Mouse (Mus musculus) liver, adult 2 months (tissue): ENCODE measurements around the gene Gm8127.
"Not testable (repeated sequence)": the region's sequence is repeated elsewhere in the genome, so short reads cannot be mapped to it uniquely, and the experiment has no call there.

Source experiments
- CTCF ChIP-seq: fragments of 200-500 bp; IDR thresholded peaks from 2 replicates; pipeline ENCODE4 v1.5.1; 2011; ENCODE audit warnings: low read depth, low read length, control low read depth
- POLR2A ChIP-seq: fragments of 200-500 bp; IDR thresholded peaks from 2 replicates; pipeline ENCODE4 v1.6.1; 2011; ENCODE audit warnings: low read length, control low read depth; ENCODE audit not compliant: insufficient read depth; ENCODE audit errors: extremely low read depth

DNA sequence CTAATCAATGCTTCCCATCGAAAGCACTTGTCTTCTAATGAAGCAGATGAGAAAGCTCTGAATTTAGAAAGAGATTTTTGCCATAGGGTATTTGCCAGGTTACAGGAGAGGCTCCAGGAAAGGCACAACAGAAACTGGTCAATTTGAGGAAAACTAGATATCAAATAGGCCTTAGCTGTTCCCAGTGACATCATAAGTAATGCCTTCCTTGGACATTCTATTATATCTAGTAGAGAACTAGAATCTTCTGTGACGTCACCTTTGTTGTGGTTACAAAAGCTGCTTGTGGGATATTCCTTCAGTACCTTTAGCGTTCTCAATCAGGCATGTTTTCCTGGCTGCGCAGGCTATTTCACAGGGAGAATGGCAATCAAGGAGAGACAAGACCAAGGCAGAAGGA lies 35.3 kb downstream of the Gm8127 start, which contains the start of gene Gm8126:
- TF ChIP-seq CTCF, POLR2A: not testable (repeated sequence)
